Mouse (Mus musculus) brown adipose tissue, adult 24 weeks (tissue): Measurements from ENCODE around the gene Ano3. TPM values are rescaled to one million over a fixed set of nuclear protein-coding genes. Genes with fewer than 3 reads are reported as not detected.

Experiments
- H3K27ac ChIP-seq: fragments of 200-500 bp; replicated peaks from 2 replicates; pipeline ENCODE4 v1.5.1; 2012; ENCODE audit warnings: low read depth, mild to moderate bottlenecking, low read length
- H3K4me1 ChIP-seq: fragments of 200-500 bp; 2 replicates; pipeline ENCODE4 v1.6.1; 2012; ENCODE audit warnings: low read length, mixed read lengths; ENCODE audit not compliant: control insufficient read depth, insufficient read depth, insufficient read length
- H3K4me3 ChIP-seq: fragments of 200-500 bp; 2 replicates; pipeline ENCODE4 v1.5.1; 2012; ENCODE audit warnings: low read depth, mild to moderate bottlenecking, low read length, moderate library complexity; ENCODE audit not compliant: insufficient read depth
- polyA plus RNA-seq: library from polyadenylated mRNA; stranded (reverse); fragments of >200 nt; gene quantifications from 2 replicates; pipeline ENCODE4 v1.2.4, GENCODE M21; 2012; ENCODE audit not compliant: missing spikeins, insufficient read depth, insufficient read length

Gene Ano3
- polyA plus RNA-seq, 1 experiment: not detected

DNA sequence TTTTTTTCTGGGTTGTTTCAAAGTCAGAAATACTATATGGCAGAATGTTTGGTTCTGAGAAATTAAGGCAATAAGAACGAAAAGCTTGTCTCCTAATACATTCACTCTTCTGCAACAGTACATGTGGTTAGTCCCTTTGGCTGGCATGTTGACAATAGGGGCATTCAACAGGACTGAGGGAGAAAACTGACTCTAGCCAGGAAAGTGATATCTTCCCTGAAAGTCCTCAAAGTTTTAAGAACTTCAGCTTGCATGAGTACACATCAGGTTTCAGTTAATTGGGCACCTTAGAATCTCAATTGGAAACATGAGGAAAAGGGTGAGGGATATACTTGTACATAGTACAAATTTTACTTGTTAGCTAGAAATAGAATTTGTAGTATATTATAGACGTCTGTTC, 212.7 kb downstream of the Ano3 start:
- H3K27ac ChIP-seq: no peak overlapping the region
- H3K4me3 ChIP-seq: no peak overlapping the region
- no peaks in the 10 kb centered on the region for H3K4me1 ChIP-seq

DNA sequence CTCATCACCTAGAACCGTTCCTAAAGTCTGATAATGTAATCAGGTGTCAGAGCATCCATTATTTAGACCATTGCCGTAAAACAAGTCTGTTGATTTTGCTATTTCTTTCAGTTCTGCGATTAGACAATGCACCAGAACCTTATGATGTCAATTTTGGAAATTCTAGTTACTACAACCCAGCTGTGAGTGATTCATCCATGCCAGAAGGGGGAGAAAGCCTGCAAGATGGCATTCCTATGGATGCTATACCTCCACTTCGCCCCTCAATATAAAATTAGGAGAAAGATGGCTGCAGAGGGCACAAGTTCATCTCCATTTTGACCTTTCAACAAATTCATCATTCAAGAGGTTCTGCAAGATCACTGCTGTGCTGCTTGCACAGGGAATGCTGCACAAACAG, 213.5 kb downstream of the Ano3 start:
- H3K27ac ChIP-seq: no peak overlapping the region

DNA sequence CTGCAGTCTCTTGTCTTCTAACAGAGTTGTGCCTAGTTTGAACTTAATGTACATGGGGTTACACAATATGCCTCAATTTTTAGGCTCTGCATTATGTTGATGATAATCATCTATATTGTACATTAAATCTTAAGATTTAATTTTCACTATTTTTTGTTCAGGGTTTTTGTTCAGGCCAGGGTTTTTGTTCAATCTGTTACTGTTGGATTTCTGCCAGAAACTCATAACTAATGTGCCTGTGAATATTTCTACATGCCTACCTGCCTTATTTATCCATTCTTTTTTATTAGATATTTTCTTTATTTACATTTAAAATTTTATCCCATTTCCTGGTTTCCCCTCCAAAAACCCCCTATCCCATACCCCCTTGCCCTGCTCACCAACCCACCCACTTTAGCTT, 224.6 kb downstream of the Ano3 start:
- Histone ChIP-seq H3K4me1 (no peaks in the 10 kb centered on the region), H3K27ac (no peak overlapping the region), H3K4me3 (no peak overlapping the region)

More for the DNA sequence above, 213.5 kb downstream of the Ano3 start:
- Histone ChIP-seq H3K4me3 (no peak overlapping the region), H3K4me1 (no peaks in the 10 kb centered on the region)

DNA sequence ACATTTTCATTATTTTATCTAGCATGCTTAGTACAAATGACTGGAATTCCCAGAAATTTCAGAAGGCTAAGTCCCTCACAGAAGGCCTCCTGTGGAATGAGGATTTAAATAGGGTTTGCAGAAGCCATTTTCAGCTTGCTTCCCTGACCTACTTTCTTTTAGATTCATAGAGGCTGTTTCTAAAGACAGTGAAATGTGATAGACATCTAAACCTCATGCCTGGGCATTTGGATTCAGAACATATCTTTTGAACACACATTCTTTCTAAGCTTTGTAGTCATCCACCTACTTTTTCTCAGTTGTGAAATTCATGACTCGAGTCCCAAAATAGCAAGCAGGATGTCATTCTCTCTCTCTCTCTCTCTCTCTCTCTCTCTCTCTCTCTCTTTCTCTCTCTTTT, 228.5 kb downstream of the Ano3 start:
- no peaks in the 10 kb centered on the region for H3K4me1 ChIP-seq
- no peak overlapping the region for H3K4me3 ChIP-seq
- no peak overlapping the region for H3K27ac ChIP-seq

DNA sequence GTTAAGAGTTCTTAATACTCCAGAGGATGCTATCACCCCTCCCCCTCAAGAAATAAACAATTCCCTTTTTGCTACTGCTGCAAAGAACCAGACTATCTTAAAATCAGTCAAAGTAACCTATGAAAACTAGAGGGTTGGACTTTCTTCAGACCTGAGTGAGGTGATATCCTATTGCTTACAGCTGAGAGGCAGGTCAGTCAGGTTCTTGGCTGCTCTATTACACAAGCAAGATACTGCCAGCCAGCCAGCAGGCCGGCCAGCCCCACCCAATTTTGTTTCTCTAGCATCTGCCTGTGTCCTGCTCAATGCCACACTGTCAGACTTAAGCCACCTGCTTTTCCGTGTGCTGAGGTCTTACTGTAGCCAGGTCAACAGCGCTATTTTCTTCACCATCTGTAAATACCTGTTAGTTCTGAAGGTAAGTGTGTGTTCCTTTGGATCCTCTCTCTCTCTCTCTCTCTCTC, 229.4 kb downstream of the Ano3 start, which contains the start of gene Muc15:
Gene Muc15, plus strand, starts transcription at position 51 of the 464 bp plus-strand sequence.
- H3K27ac ChIP-seq: no peak within 1 kb of the TSS
- no peaks in the 10 kb centered on the region for H3K4me1 ChIP-seq
- H3K4me3 ChIP-seq: no peak within 1 kb of the TSS

DNA sequence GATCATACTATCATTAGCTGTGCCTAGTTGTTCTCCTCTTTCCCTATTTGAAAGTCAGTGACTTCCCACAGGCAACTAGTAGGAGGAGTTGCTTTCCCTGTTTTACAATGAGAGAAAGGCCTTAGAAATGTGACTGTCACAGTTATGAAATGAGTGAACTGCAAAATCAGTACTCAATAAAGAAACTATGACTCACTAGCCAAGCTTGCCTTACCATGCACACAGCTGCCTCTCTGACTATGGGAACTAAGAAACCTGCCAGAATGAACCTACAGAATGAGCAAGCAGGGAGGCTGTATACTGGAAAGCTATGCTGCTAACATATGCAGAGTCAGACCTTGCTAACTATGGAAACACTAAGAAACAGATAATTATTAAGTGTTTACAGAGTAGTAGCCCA, 231.7 kb downstream of the Ano3 start:
- no peak overlapping the region for H3K27ac ChIP-seq
- H3K4me1 ChIP-seq: no peaks in the 10 kb centered on the region

DNA sequence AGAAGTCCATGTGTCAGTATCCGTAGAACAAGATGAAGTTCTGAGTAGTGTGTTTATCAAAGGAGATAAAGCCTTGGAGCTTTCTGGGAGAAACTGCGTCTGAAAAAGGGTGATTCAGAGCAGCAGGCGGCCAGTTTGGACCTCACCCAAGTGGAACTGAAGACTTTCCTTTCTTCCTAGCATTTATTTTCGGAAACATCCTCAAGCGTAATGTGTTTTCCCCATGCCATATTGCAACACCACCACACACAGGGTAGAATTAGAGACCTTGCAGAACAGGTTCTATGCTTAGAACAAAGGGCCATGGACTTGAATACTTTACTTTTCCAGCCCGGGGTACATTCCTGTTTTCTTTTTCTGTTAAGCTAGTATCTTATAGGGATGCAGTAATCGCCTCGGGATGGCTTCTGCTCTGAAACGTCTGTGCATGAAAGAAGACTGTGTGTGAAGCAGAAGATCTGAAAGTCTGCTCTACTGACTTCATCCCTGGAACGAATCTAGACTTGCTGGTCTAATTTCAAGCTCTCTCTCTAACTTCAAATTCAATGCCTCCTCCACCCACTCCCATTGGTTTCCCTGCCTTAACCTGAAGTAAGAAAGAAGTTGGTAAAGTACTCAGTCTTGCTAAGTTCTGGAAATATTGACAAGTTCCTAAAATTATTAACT, 240.5 kb downstream of the Ano3 start:
- no peak overlapping the region for H3K27ac ChIP-seq
- H3K4me3 ChIP-seq: no peak overlapping the region
- H3K4me1 ChIP-seq: no peaks in the 10 kb centered on the region

More for the DNA sequence above, 231.7 kb downstream of the Ano3 start:
- H3K4me3 ChIP-seq: no peak overlapping the region

DNA sequence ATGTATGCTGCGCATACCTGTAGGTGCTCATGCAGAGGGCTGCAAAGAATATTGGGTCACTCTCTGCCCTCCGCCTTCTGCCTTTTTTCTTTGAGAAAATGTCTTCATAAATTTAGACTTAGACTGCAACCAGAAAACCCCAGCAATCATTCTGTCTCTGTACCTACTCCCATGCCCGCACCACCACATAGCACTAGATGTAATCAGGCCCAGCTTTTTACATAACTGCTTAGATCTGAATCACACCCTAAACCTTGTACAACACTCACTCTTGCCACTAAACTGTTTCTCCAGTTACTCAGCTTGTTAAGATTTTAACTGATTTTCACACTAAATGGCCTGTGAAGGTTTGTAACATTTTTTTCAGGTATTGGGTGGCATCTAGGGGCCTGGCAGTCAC, 241.3 kb downstream of the Ano3 start:
- Histone ChIP-seq H3K27ac (no peak overlapping the region), H3K4me1 (no peaks in the 10 kb centered on the region), H3K4me3 (no peak overlapping the region)

DNA sequence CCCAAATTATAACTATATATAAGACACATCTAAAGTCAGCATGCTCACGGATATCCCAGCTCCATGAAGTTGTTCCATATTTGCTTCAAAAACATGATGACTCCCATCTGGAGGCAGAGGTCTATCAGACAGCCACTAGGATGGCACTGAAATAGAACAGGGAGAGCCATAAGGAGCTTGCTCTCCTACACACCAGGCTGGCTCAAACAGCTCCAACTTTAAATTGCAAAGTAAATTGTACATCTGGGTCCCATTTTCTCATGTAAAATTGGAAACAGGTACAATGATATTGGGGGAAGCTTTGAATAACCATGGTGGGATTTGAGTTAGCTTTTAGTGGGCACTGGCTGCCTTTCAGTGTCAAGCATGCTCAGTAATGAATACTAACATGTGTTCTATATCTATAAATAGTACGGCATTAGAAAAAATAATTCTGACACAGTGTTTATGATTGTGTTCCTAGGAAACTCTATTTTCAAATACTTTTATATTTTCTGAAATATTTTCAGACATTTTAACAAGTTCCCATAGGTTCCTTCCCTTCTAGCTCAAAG, 279.6 kb downstream of the Ano3 start:
- H3K4me1 ChIP-seq: no peaks in the 10 kb centered on the region

DNA sequence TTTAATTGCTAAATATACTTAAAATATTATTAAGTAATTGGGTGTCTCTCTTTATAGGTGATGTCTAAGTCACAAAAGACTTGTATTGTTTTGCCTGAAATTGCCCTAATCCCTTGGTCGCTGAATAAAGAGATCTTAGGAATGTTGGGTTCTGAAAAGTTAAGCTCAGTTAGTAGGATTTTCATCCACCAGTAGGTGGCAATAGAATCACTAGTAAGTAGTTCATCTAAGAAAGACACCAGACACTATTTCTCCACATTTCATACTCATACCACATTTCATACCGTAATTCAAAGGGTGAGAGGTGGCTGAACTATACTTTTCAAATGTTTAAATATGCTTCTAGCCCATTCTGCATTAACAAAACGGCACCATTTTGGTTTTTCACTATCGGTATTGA, 287.4 kb downstream of the Ano3 start:
- H3K27ac ChIP-seq: no peak overlapping the region
- H3K4me1 ChIP-seq: no peaks in the 10 kb centered on the region
- no peak overlapping the region for H3K4me3 ChIP-seq

More for the DNA sequence above, 279.6 kb downstream of the Ano3 start:
- Histone ChIP-seq H3K4me3 (no peak overlapping the region), H3K27ac (no peak overlapping the region)

DNA sequence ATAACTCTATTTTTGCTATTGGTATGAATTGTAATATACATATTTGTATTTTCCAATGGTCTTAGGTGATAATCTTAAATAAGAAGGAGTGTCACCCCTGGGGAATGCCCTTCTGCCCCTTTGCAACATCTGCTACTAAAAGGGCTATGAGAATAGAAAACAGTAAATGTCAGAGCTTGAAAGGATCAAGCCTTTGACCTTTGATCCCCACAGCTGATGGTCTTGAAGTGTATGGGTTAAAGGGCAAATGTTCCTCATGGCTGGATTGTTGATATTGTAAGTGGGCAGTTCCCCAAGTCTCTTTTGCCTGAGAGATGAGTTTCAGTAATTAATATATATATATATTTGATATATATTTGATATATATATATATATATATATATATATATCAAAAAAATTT, 305.9 kb downstream of the Ano3 start:
- Histone ChIP-seq H3K4me3 (no peak overlapping the region), H3K27ac (no peak overlapping the region), H3K4me1 (no peaks in the 10 kb centered on the region)

DNA sequence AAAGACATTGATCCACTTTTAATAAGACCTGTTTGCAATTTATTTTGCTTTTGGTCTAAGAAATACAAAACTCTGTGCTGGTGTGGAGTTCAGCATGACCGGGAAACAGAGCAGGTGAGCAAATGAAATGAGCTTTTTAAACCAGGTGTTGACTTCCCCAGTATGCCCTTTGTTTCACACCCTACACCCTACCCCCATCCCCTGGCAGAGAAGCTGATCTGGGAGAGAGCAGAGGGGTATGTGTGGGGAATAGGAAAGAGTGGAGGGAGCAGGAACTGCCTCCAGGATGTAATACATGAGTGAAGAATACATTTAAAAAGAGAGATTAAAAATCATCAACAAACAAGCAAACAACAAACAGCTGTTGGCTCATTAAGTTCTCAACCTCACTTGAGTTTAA, 306.4 kb downstream of the Ano3 start:
- Histone ChIP-seq H3K4me3 (no peak overlapping the region), H3K27ac (no peak overlapping the region), H3K4me1 (no peaks in the 10 kb centered on the region)

Other genes with a start within 250 kb of the Ano3 start
- not detected in 2 replicates for gene Muc15, start 229.6 kb downstream of the Ano3 start, polyA plus RNA-seq
- gene Gm13941, start 155.1 kb upstream of the Ano3 start, polyA plus RNA-seq: not detected in 2 replicates
- not detected in 2 replicates for gene Gm15130, start 202.0 kb upstream of the Ano3 start, polyA plus RNA-seq